Mouse (Mus musculus) embryonic fibroblast, embryonic 13.5 days (primary cell): Measurements from ENCODE around the gene Wdcp.

Experiments
- CTCF ChIP-seq: IDR thresholded peaks from 2 replicates; pipeline ENCODE4 v1.5.1; 2011; ENCODE audit warnings: mild to moderate bottlenecking, control low read depth, low read length, moderate library complexity, borderline replicate concordance; ENCODE audit not compliant: insufficient read depth
- POLR2A ChIP-seq: IDR thresholded peaks from 2 replicates; pipeline ENCODE4 v1.6.1; 2011; ENCODE audit warnings: low read depth, mild to moderate bottlenecking, control low read depth, low read length, moderate library complexity

DNA sequence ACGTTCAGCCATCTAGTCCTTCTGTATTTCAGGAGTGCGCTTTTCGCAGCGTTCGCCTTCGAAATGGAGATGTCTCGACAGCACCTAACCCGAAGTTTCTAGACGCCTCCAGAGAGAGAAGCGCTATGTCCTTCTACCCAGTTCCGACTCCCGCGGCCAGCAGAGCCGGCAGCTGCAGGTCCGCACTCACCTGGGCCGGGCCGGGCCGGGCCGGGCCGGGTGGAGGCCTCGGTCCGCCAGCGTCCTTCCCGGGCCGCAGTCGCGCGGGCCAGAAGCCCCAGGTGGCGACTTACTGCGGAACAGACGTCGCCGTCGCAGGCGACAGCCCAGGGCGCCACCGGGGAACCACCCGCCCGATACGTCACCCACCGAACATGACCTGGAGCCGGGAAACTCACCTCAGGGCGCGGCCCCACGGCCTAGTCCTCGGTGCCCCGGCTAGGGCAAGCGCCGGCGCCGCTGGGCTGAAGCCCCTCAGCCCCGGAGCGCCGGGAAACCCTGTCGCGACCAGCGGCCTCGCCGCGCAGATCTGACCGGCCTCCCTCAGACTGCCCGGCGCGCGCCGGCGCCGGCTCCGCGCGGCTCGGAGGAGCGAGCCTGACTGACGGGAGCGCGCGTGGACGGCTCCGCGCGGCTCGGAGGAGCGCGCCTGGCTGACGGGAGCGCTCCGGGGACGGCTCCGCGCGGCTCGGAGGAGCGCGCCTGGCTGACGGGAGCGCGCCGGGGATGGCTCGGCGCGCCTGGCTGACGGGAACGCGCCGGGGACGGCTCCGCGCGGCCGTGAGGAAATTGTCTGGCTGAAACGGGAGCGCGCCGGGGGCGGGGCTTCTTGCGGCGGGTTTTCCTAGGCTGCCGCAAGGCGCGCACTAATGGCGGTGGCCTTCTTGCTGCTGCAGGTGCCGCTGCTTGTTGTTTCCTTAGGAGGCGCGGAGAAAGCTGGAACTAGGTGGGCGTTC lies 64.1 kb downstream of the Wdcp start, which contains the start of gene Ubxn2a:
- peak; percentile 42; the same call in 1 of the 2 replicates for TF ChIP-seq POLR2A
- no peak for TF ChIP-seq CTCF
